Mouse (Mus musculus): ENCODE results near the gene Egr4.
A peak's percentile ranks its signal among the peaks of the same experiment; 100 is the strongest.

Gene Egr4

DNA sequence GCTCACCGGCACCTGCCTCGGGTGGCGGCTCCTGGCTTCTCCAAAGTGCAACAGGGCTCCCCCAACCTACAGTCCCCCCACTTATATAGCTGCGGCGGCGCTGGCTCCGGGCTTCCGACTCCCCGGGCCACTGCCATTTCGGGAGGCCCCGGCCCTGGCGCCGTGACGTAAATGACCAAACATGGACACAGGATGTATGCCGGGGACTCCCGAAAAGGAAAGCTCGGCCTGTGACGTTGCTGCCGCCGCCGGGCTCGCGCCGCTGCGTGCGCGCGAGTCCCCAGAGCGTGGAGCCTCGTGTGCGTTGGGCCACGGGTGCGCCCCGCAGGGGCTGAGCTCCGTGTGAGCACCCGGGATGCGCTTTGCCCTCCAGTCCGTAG lies at the start of gene Egr4:
Gene Egr4, minus strand, starts transcription at position 59 of the 380 bp plus-strand sequence.
- DNase-seq = peak; percentile 92

DNA sequence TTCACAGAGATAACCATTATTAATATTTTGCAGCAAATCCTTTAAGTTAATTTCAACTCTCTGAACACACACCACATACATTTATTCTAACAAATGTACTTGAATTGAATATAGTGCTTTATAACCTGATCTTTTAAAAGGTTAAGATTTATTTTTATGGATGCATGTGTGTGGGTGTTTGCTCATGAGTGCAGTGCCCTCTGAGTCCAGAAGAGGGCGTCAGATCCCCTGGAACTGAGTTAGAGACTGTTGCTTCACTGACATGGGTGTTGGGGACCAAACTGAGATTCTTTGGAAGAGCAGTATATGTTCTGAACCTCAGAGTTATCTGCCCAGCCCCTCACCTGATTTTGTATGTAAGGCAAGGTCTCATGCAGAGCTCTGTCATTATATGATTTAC lies 49.0 kb upstream of the Egr4 start:
- DNase-seq = no peak

DNA sequence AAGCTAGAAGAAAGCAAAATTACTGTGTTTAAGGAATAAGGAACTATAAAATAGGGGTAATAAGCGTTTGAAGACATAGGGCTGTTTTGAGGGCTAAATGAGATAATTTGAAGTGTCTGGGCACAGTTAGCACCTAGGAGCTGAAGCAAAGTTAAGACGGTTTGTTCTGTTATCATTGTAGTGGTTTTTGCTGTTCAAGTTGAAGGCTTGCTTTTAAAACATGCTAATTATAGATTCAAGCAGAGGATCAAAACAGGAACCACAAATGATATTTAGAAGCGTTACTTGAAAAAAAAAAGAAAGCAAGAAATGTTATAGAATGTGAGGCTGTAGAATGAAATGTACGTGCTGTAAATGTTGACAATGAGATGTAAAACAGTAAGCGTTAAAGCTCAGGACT lies 34.3 kb upstream of the Egr4 start:
- no peak for DNase-seq

DNA sequence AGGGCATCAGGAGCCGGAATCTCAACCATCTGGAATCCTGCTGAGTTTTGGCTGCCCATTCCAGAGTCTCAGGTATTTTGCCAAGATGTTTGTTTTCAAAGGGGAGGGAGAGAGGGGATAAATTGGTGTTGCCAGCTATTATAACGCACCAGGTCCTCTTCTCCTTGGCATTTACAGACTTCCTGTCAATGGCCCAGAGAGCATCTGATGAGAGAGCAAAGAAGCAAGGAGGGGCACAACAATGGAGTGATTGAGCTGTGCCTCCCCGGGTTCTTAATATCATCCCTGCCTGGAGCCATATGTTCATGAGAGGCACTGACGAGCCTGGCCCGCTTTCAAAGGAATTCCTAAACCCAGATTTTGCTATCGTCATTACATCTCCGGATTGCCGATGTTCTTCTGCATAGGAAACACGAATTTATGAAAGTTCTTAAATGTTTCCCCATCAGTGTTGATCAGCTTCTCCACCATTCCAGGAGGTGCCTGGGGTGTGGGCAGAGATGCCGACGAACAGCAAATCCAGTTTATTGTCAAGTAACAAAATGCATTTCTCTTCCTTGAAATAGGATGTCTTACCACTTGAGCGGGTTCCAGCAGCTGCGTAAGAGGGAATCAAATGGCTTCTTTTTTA lies 31.0 kb upstream of the Egr4 start:
- peak; percentile 93 for DNase-seq

DNA sequence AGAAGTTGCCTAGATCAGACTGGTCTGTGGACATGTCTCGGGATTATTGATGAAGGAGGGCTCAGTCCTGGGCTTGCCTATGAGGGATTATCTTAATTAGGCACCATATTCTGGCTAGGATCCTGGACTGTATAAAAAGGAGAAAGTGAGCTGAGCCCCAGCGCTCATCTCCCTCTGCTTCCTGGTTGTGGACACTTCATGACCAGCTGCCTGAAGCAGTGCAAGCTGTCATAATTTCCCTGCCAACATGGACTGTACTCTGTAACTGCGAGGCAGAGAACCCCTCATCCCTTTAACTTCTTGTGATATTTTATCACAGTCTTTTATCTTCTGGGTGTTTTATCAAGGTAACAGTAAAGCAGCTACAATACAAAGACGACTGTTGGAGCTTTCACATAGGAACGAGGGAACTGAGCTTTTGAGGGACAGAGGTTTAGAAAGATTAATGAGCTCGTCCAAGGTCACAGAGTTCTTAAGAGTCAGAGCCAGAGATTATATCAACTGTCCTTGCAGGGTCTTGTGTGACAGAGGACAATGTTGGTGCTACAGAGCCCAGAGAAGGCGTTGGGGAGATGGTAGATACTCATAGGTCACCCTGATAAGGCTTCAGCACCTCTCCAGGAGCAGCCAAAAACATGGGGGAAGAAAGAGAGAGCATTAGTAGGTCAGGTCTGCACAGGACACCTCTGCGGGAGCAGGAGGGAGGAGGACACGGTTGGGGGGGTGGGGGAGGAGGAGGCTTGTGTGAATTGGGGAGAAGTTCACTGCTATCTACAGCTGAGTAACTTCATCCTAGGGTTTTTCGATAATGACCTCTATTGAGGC lies 30.2 kb upstream of the Egr4 start:
- DNase-seq = peak; percentile 78

GRCm38 (mm10) chr6:85522825-85523224 lies 9.4 kb upstream of the Egr4 start:
- peak; percentile 70 for DNase-seq

- no peak for DNase-seq
These were observed 8.6 kb upstream of the Egr4 start for GRCm38 (mm10) chr6:85522026-85522425.

DNA sequence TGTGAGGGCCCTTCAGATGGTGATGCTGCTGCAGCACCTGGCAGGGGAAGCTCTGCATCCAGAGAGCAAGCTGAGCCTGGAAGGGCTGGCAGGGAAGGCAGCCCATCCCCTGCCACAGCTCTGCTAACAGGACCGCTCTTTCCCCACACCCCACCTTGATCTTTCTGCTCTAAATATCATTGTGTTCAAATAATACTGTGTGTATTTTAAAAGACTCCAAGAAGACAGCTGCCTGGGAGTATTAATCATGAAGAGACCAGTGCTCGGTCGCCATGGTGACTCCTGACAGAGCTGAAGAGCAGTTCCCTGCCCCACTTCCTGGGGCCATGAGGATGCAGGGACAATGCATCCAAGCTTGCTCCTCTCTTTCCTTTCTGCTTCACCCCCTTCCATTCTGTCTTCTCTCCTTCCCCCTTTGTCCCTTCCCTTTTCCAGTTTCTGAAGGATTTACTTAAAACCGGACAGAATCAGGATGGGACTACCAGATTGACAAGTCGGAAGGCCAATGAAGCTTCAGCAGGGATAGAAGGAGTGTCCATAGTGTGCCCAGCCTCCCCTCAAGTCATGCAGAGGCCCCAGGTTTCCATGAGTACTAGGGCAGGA lies 4.8 kb upstream of the Egr4 start:
- DNase-seq = peak; percentile 44

DNA sequence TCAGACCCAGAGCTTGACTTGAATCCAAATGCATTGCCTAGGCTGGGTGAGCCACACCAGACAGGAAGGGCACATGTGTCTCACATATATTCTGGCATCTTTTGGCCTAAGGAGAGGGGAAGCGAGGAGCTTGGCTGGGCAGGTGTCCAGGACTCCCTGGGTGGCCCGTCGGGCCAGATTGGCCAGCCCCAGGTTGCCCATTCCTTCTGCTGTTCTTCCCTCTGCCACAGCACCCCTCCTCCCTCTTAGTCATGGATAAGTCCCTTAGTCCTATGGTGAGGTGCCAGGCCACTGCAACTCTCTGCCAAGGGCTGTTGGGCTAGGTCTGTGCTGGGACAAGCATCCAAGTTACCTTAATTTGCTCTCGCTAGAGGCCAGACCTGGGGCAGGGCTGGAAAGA lies 2.6 kb upstream of the Egr4 start:
- DNase-seq = peak; percentile 98

DNA sequence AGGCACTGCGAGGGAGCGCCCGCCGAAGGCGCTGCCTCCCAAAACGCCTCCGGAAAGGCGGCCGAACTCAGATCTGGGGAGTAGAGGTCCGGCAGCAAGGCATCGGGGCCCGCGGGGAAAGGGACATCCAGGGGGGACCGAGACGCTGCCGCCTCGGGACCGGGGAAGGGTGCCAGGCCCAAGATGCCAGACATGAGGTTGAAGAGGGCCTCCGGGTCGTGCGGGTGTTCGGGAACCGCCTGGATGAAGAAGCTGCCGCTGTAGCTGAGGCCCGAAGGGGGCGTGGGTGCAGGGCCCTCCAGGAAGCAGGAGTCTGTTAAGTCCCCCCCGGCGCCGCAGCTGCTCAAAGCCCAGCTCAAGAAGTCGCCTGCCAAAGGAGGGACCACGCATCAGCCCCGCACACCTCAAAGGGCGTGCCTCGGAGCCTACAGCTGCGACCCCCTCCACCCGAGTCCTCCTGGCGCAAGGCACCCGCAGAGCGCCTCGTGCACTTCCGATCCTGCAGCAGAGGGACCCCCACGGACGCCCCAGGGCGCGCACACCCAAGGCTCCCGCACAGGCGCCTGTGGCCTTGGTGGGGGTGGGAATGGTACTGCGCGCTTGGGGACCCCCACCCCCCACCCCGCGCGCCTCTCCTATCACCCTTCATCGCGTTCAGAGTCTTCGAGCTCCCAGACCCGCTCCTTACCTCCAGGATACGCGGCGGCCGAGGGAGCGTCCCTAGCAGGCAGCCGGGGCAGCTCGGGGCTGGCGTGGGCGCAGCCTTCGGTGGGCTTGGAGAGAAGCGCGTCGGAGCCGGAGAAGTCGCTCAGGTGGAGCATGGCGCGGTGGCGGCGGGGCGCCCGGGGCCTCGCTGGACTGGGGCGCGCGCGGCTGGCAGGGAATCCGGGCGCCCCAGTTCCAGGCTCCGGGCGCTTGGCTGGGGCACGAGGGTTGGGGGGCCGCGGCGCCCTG lies 535 bp downstream of the Egr4 start:
- peak; percentile 71 for DNase-seq

DNA sequence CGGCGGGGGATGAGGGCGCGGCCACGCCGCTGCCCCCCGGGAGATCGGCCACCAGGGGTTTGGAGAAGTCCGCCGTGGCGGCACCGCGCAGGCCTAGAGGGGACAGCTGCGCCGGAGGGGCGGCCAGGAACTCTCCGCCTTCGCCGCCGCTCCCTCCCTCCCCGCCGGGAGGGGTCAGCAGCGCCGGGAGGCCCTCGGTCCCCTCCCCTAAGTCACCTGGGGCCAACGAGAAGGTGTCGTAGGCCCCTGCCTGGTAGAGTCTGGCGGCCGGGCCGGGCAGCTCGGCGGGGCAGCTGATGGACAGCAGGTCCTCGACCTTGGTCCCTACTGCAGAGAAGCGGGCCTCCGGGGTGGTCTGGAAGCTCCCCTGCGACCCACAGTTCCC lies 1.3 kb downstream of the Egr4 start:
- no peak for DNase-seq

GRCm38 (mm10) chr6:85511286-85512055 lies 1.9 kb downstream of the Egr4 start:
- DNase-seq = peak; percentile 61

DNA sequence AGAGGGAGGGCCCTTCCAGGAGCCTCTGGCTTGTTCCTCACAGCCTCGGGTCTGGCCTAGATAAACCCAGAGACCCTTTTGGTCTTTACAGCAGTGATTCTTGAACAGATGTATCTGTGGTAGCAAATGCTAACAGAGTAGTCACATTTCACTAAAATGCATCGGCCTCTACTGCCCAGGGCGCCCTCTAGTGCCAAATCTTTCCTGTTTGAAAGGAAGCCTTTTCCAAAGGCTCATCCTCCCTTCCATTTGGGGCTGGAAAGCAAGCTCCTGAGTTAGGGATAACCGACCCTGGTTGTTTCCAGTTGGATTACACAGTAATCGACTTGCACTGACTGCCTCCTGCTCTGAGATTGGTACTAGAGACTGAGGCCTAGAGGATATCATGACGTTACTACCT lies 2.9 kb downstream of the Egr4 start:
- DNase-seq = peak; percentile 77

- DNase-seq = no peak
These were observed 4.8 kb downstream of the Egr4 start for GRCm38 (mm10) chr6:85508602-85509001.

DNA sequence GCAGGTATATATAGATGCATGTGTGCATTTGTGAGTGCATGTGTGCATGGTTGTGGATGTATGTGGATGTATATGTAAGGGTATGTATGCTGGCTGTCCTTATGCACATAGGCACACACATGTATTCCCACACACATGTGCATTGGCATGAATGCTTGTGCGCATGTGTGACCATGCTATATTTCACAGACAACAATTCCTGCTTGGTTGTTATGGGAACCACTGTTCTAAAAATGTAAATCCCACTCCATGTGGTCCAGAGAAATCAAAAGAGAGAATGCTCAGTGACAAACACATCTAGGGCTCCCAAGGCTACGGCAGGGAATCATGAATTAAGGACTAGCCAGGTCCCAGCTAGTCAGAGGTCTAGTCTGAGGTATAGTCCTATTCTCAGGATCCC lies 8.5 kb downstream of the Egr4 start:
- no peak for DNase-seq

DNA sequence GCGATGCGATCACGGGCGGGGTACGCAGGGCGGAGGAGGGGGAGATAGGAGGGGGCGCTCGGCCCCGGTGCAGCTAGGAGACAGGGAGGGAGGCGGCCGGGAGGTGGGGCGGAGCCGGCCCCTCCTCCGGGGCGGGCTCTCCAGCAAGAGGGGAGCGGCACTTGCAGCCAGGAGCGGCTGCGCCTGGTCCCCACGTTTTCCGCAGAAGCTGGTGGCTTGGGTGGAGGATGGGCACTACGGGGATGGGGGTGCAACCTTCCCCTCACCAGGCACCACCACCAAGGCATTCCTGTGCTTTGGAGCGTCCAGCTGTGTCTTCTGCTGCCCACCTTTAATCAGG lies 10.5 kb downstream of the Egr4 start, which contains the start of gene Fbxo41:
Gene Fbxo41, minus strand, starts transcription at position 84 of the 340 bp plus-strand sequence.
- peak; percentile 84 for DNase-seq

DNA sequence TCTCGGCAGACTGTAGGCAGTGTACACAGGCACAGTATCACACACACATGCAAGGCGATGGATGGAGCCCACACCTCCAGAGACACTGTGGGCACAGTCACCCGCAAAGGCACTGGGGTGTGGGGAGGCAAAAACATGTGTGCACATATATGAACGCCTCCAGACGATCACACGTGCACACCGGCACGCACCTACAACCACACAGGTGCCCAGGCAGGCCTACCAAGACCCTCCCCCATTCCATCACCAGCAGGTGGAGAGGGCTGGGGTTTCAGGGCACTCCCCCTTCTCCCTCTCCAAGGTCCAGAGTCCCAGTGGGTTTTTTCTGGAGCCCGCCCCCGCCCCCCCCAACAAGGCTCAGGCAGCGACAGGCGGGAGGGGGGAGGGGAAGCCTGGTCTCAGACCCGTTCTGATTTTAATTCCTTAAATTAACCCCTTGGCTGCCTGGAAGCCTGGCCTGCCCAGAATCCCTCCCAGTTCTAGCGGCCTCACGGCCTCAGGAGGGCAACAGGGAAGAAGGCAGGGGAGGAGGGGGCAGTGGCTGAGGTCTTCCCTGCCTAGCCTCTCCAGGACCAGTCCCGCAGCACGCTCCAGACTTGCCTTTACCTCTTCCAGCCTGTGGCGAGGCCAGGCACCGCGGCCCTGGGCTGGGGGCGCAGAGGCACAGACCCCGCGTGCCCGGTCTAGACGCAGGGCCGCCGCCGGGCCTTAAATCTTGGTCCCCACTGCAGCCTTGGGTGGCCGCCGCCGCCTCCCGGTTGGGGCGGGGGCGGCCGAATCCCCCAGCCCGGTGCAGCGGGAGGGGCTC lies 11.1 kb downstream of the Egr4 start:
- DNase-seq = peak; percentile 65

GRCm38 (mm10) chr6:85501571-85502102 lies 11.8 kb downstream of the Egr4 start:
- peak; percentile 62 for DNase-seq

DNA sequence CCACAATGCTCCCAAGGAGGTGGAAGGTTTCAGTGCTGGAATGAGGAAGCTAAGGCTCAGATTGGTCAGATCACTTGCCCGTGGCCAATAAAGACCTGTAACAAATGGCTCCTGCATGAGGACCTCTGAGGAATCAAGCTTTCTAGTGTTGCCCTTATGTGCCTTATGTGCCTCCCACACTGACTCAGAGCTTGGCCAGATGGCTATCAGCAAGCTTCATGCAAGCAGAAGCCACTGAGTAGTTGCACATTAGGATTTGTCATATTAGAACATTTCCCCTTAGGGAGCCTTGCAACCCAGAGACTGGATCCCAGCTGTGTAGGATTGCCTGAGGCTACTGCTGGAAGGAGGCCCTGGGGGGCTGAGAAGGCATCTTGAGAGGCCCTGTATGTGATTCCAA lies 13.0 kb downstream of the Egr4 start:
- no peak for DNase-seq

DNA sequence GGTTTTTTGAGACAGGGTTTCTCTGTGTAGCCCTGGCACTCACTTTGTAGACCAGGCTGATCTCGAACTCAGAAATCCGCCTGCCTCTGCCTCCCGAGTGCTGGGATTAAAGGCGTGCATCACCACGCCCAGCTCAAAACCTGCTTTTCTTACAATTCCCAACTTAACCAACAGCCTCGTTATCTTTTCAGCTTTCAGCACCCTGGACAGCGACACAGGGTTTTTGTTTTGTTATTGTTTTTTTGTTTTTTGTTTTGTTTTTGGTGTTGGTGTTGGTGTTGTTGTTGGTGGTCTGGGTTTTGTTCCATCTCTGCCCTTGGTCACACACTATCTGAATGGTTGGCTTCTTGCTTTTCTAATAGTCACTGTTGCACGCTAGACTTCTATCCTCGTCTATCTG lies 15.2 kb downstream of the Egr4 start:
- DNase-seq = no peak

- DNase-seq = no peak
These were observed 16.4 kb downstream of the Egr4 start for GRCm38 (mm10) chr6:85496976-85497375.
